Mouse (Mus musculus) G1E (cell line): Measurements from ENCODE around the gene Ndufb6. TPM values are rescaled to one million over a fixed set of nuclear protein-coding genes. Genes with fewer than 3 reads are reported as not detected.

Source experiments
- ATAC-seq: 2 replicates; pipeline ENCODE4 v1.8.0; 2016; ENCODE audit warnings: mild to moderate bottlenecking; ENCODE audit not compliant: insufficient number of reproducible peaks, poor library complexity, low FRiP score, severe bottlenecking; ENCODE audit errors: extremely low read depth
- DNase-seq: peaks from one replicate; pipeline ENCODE4 v3.0.0; 2012; ENCODE audit warnings: low spot score
- H3K27me3 ChIP-seq: 2 replicates; pipeline ENCODE4 v1.6.1; 2012; ENCODE audit warnings: mild to moderate bottlenecking, low read length, inconsistent platforms; ENCODE audit not compliant: insufficient read depth
- H3K36me3 ChIP-seq: replicated peaks from 2 replicates; pipeline ENCODE3; 2012; ENCODE audit warnings: mild to moderate bottlenecking, inconsistent platforms
- H3K4me1 ChIP-seq: 2 replicates; pipeline ENCODE4 v1.6.1; 2012; ENCODE audit warnings: low read depth, low read length, inconsistent platforms, mixed read lengths; ENCODE audit not compliant: insufficient read depth
- H3K4me3 ChIP-seq: 2 replicates; pipeline ENCODE4 v1.5.1; 2012; ENCODE audit warnings: low read depth, mild to moderate bottlenecking, inconsistent platforms, low read length, moderate library complexity, mixed read lengths
- H3K9me3 ChIP-seq: replicated peaks from 2 replicates; pipeline ENCODE4 v1.6.1; 2012; ENCODE audit warnings: inconsistent platforms
- CTCF ChIP-seq: IDR thresholded peaks from 2 replicates; pipeline ENCODE4 v1.5.1; 2012; ENCODE audit warnings: low read depth, low read length, inconsistent platforms, mixed read lengths
- GATA1 ChIP-seq: IDR thresholded peaks from 2 replicates; pipeline ENCODE4 v1.6.1; 2012; ENCODE audit warnings: borderline replicate concordance, low read length, inconsistent platforms, mixed read lengths
- GATA2 ChIP-seq: IDR thresholded peaks from 2 replicates; pipeline ENCODE4 v1.6.1; 2012; ENCODE audit warnings: low read depth, low read length, inconsistent platforms, borderline replicate concordance
- POLR2AphosphoS5 ChIP-seq: IDR thresholded peaks from 2 replicates; pipeline ENCODE4 v1.6.1; 2012; ENCODE audit warnings: low read depth, low read length, inconsistent platforms; ENCODE audit not compliant: insufficient replicate concordance
- TAL1 ChIP-seq: conservative IDR thresholded peaks from 2 replicates; pipeline ENCODE4 v1.6.1; 2012; ENCODE audit warnings: low read depth, low read length, inconsistent platforms, mixed read lengths
- polyA plus RNA-seq: library from polyadenylated mRNA; stranded (reverse); fragments of >175 nt; gene quantifications from 2 replicates; pipeline ENCODE4 v1.2.3, GENCODE M21; 2012
- total RNA-seq, 2 experiments: library from RNA; stranded (forward) in 1 of 2; stranded (reverse) in 1 of 2; fragments of 200-1000 nt in 1 of 2; fragments of >200 nt in 1 of 2; fragmentation: Nextera tagmentation in 1 of 2; gene quantifications; 2 replicates each; pipeline ENCODE4 v1.2.3; 2014 to 2017

The Ndufb6 gene
- total RNA-seq (2014; fragmentation: Nextera tagmentation) (31.5 and 37.4 TPM in 2 replicates), total RNA-seq (2017) (82.0 and 91.4 TPM in 2 replicates), polyA plus RNA-seq (176 and 177 TPM in 2 replicates)

- no peaks in the 10 kb centered on the region for H3K9me3 ChIP-seq
- peaks cover 29% of the 10 kb centered on the region for H3K36me3 ChIP-seq
- ATAC-seq (peak; percentile 80), DNase-seq (peak; percentile 85)
- peak within 1 kb of the TSS; percentile 97 for H3K4me3 ChIP-seq
- H3K4me1 ChIP-seq = peaks cover 27% of the 10 kb centered on the region
- H3K27me3 ChIP-seq = no peaks in the 10 kb centered on the region
- no peak for TF ChIP-seq TAL1
- no peak for TF ChIP-seq GATA2
Observed at GRCm38 (mm10) chr4:40279276-40279900, at the start of gene Ndufb6. TSS of gene Ndufb6 (minus strand) at chr4:40279421.

- no peak overlapping the region for H3K4me3 ChIP-seq
- TF ChIP-seq TAL1 (no peak), GATA1 (no peak)
- H3K9me3 ChIP-seq = no peaks in the 10 kb centered on the region
- no peak for ATAC-seq
- H3K36me3 ChIP-seq = no peaks in the 10 kb centered on the region
- no peak for DNase-seq
- H3K4me1 ChIP-seq = peaks cover 4% of the 10 kb centered on the region; the same call in 1 of the 2 replicates
- H3K27me3 ChIP-seq = peaks cover 26% of the 10 kb centered on the region
Observed at GRCm38 (mm10) chr4:40327161-40327560, 47.9 kb upstream of the Ndufb6 start.

GRCm38 (mm10) chr4:40324620-40325019 is 45.4 kb upstream of the Ndufb6 start:
- peaks cover 1% of the 10 kb centered on the region; the same call in 1 of the 2 replicates for H3K4me1 ChIP-seq
- H3K9me3 ChIP-seq = no peaks in the 10 kb centered on the region
- no peak overlapping the region for H3K4me3 ChIP-seq
- no peak for ATAC-seq
- H3K36me3 ChIP-seq = no peaks in the 10 kb centered on the region
- no peak for DNase-seq
- no peak for TF ChIP-seq TAL1
- no peak for TF ChIP-seq POLR2AphosphoS5
- TF ChIP-seq CTCF = no peak
- TF ChIP-seq GATA2 = no peak
- TF ChIP-seq GATA1 = no peak
- H3K27me3 ChIP-seq = peaks cover 23% of the 10 kb centered on the region

GRCm38 (mm10) chr4:40317404-40317803 is 38.2 kb upstream of the Ndufb6 start:
- no peak overlapping the region for H3K4me3 ChIP-seq

GRCm38 (mm10) chr4:40313026-40313425 is 33.8 kb upstream of the Ndufb6 start:
- DNase-seq (no peak), ATAC-seq (no peak)
- TF ChIP-seq GATA2 (no peak), TAL1 (no peak), GATA1 (no peak), POLR2AphosphoS5 (no peak), CTCF (no peak)
- H3K4me3 ChIP-seq = no peak overlapping the region
- no peaks in the 10 kb centered on the region for H3K36me3 ChIP-seq
- peaks cover 16% of the 10 kb centered on the region for H3K27me3 ChIP-seq
- H3K9me3 ChIP-seq = peaks cover 4% of the 10 kb centered on the region
- peaks cover 44% of the 10 kb centered on the region for H3K4me1 ChIP-seq

More at GRCm38 (mm10) chr4:40317404-40317803, 38.2 kb upstream of the Ndufb6 start:
- Histone ChIP-seq H3K27me3 (peaks cover 17% of the 10 kb centered on the region), H3K4me1 (peaks cover 10% of the 10 kb centered on the region), H3K9me3 (0 out of 2 replicates have a peak, but pooled peaks cover 3% of the 10 kb centered on the region), H3K36me3 (no peaks in the 10 kb centered on the region)
- TF ChIP-seq GATA2 = no peak
- no peak for TF ChIP-seq GATA1
- no peak for TF ChIP-seq TAL1
- TF ChIP-seq POLR2AphosphoS5 = no peak
- TF ChIP-seq CTCF = no peak
- ATAC-seq = no peak
- no peak for DNase-seq

GRCm38 (mm10) chr4:40312213-40312612 is 33.0 kb upstream of the Ndufb6 start:
- peaks cover 44% of the 10 kb centered on the region for H3K4me1 ChIP-seq
- DNase-seq (no peak), ATAC-seq (no peak)
- peaks cover 21% of the 10 kb centered on the region for H3K27me3 ChIP-seq
- H3K9me3 ChIP-seq = peaks cover 9% of the 10 kb centered on the region
- TF ChIP-seq GATA1 (no peak), GATA2 (no peak), CTCF (no peak), TAL1 (no peak), POLR2AphosphoS5 (no peak)
- no peaks in the 10 kb centered on the region for H3K36me3 ChIP-seq
- no peak overlapping the region for H3K4me3 ChIP-seq
